ENCODE assay signal across 22 mouse cellular contexts in genomic region chr15:100478351-100478750, GRCm38 (mm10). TPM values are rescaled to one million over a fixed set of nuclear protein-coding genes. Genes with fewer than 3 reads are reported as not detected.
A peak's percentile ranks its signal among the peaks of the same experiment; 100 is the strongest.
DNase-seq lines count a peak whose midpoint lies in the region; ATAC-seq and TF ChIP-seq lines count a peak whose summit lies in the region.
"Had no signal": no experiment of that assay in that cellular context is flagged by ENCODE, and none has a peak within 500 bp of the region (broad histone marks: within the 10 kb centered on the region; RNA-seq: fewer than 3 reads in every experiment).

No protein-coding gene starts in this region.

- no peak for TF ChIP-seq CTCF in kidney, adult 2 months (conservative IDR thresholded peaks at IDR 0.05; ENCODE audit: insufficient read depth, insufficient read length, low read depth, low read length)

- no peak for DNase-seq in kidney, postnatal 14 days
- peak; percentile 38 for DNase-seq in right cerebral cortex, postnatal 4 days
- no peak for DNase-seq in right cerebral cortex, adult 18-20 months
- peak; percentile 39 for DNase-seq in R1 (ENCODE audit: low read depth, low spot score)
- DNase-seq in thymus, postnatal 14 days = no peak
- no peak for DNase-seq in kidney, adult 2 months
- DNase-seq: adrenal gland, postnatal 14 days; cerebellum, adult 11-12 months; cerebellum, adult 9-10 months; cerebellum, postnatal 36 days; gastrocnemius, postnatal 36 days; heart, adult 11 months; heart, postnatal 36 days had no signal

- no peak overlapping the region for H3K9ac ChIP-seq in kidney, embryonic 16.5 days (replicated peaks; ENCODE audit: low read length)
- H3K9ac ChIP-seq: forebrain, embryonic 15.5 days; heart, embryonic 13.5 days; hindbrain, embryonic 15.5 days had no signal

- no peaks in the 10 kb centered on the region for H3K27me3 ChIP-seq in kidney, embryonic 16.5 days (ENCODE audit: insufficient read depth, low read length)
- H3K27me3 ChIP-seq in kidney, adult 2 months (replicated peaks; ENCODE audit: control insufficient read depth, insufficient read depth, low read length) = no peaks in the 10 kb centered on the region
- H3K27me3 ChIP-seq: CH12.LX; forebrain, embryonic 15.5 days; heart, embryonic 13.5 days; hindbrain, embryonic 15.5 days had no signal

- no peak for TF ChIP-seq POLR2A in kidney, adult 2 months (IDR thresholded peaks at IDR 0.05; ENCODE audit: low read depth, low read length)

- H3K4me1 ChIP-seq in kidney, embryonic 16.5 days (ENCODE audit: insufficient read depth, low read length) = no peaks in the 10 kb centered on the region
- H3K4me1 ChIP-seq in kidney, adult 2 months (ENCODE audit: control insufficient read depth, insufficient read depth, low read length) = no peaks in the 10 kb centered on the region
- H3K4me1 ChIP-seq: forebrain, embryonic 15.5 days; heart, embryonic 13.5 days; hindbrain, embryonic 15.5 days had no signal

- ATAC-seq in kidney, embryonic 16.5 days (ENCODE audit: low FRiP score, low TSS enrichment) = no peak
- ATAC-seq: activated CD4-positive, CD25-positive, alpha-beta regulatory T cell, adult 4 months; forebrain, embryonic 15.5 days had no signal

- H3K27ac ChIP-seq in kidney, embryonic 16.5 days (ENCODE audit: low read length) = peak overlapping the region; percentile 40; the same call in 1 of the 2 replicates
- no peak overlapping the region for H3K27ac ChIP-seq in kidney, adult 2 months (ENCODE audit: insufficient read depth, low read depth, low read length)
- H3K27ac ChIP-seq: forebrain, embryonic 15.5 days; heart, embryonic 13.5 days; hindbrain, embryonic 15.5 days had no signal

- 78% methylated on average over 10 of the region's 10 CpGs for WGBS in kidney, embryonic 16.5 days
- WGBS in kidney, adult 2 months = 62% methylated on average over 10 of the region's 10 CpGs

- H3K4me3 ChIP-seq in kidney, embryonic 16.5 days (ENCODE audit: low read length) = no peak overlapping the region
- H3K4me3 ChIP-seq in kidney, adult 2 months (ENCODE audit: insufficient read depth, low read depth, low read length) = no peak overlapping the region
- H3K4me3 ChIP-seq: forebrain, embryonic 15.5 days; heart, embryonic 13.5 days; hindbrain, embryonic 15.5 days had no signal

- peaks cover 74% of the 10 kb centered on the region for H3K36me3 ChIP-seq in kidney, embryonic 16.5 days (ENCODE audit: insufficient read depth, low read length)
- H3K36me3 ChIP-seq in kidney, adult 2 months (ENCODE audit: control insufficient read depth, insufficient read depth, low read length) = peaks cover 2% of the 10 kb centered on the region; the same call in 1 of the 2 replicates

- no peak overlapping the region for H3K4me2 ChIP-seq in kidney, embryonic 16.5 days (replicated peaks; ENCODE audit: low read depth, low read length)
- H3K4me2 ChIP-seq: forebrain, embryonic 15.5 days; heart, embryonic 13.5 days; hindbrain, embryonic 15.5 days had no signal

- no peaks in the 10 kb centered on the region for H3K9me3 ChIP-seq in kidney, embryonic 16.5 days (ENCODE audit: low read length)
- H3K9me3 ChIP-seq: forebrain, embryonic 15.5 days; G1E; heart, embryonic 13.5 days; hindbrain, embryonic 15.5 days had no signal

RNA-seq across cellular contexts. Expression of gene Letmd1, which starts 9.5 kb away (rescaled TPM):
- polyA plus RNA-seq in kidney, embryonic 16.5 days (2015; fragmentation: Nextera tagmentation; extraction: Ambion mirVana) = 31.8 and 33.1 TPM in 2 replicates
- 79.0 and 79.8 TPM in 2 replicates for polyA plus RNA-seq in kidney, adult 2 months (2012; rRNA removed)

RNA-seq across cellular contexts. Expression of gene Csrnp2, which starts 16.9 kb away (rescaled TPM):
- 15.3 and 16.4 TPM in 2 replicates for polyA plus RNA-seq in kidney, embryonic 16.5 days (2015; fragmentation: Nextera tagmentation; extraction: Ambion mirVana)
- 2.6 and 2.7 TPM in 2 replicates for polyA plus RNA-seq in kidney, adult 2 months (2012; rRNA removed)

RNA-seq across cellular contexts. Expression of gene Slc11a2, which starts 53.5 kb away (rescaled TPM):
- 36.8 and 37.4 TPM in 2 replicates for polyA plus RNA-seq in kidney, embryonic 16.5 days (2015; fragmentation: Nextera tagmentation; extraction: Ambion mirVana)
- 97.1 and 109 TPM in 2 replicates for polyA plus RNA-seq in kidney, adult 2 months (2012; rRNA removed)

RNA-seq across cellular contexts. Expression of gene Gm5475, which starts 56.4 kb away (rescaled TPM):
- polyA plus RNA-seq in kidney, embryonic 16.5 days (2015; fragmentation: Nextera tagmentation; extraction: Ambion mirVana) = 0.19 and 0.22 TPM in 2 replicates
- 1.2 TPM in 2 replicates for polyA plus RNA-seq in kidney, adult 2 months (2012; rRNA removed)
- polyA plus RNA-seq: forebrain, embryonic 11.5 days; G1E; hindbrain, embryonic 11.5 days had no signal

Comparison
In these comparisons a context has a peak if more than half of its experiments do, and no peak if none do; other contexts are left out.
1. DNase-seq: peak in right cerebral cortex, postnatal 4 days (single experiment) and R1 (single experiment); none in kidney, postnatal 14 days (single experiment), right cerebral cortex, adult 18-20 months (single experiment), thymus, postnatal 14 days (single experiment) and kidney, adult 2 months (single experiment).